Mouse (Mus musculus): ENCODE measurements around the gene Stard13.

DNA sequence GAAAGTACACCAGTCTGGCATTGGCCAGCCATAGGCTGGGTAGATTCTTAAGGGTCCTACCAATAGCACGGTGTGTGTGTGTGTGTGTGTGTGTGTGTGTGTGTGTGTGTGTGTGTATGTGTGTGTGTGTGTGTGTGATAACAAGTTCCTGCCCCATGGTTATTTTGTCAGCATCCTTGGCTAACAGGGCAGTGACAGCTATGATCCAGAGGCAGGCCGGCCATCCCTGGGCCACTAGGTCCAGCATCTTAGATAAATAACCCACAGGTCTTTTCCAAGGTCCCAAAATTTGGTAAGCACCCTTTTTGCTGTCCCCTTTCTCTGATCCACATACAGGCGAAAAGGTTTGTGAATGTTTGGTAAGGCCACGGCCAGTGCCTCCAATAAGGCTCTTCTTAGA lies 231.6 kb downstream of the Stard13 start:
- TF ChIP-seq CTCF (IDR thresholded peaks at IDR 0.05; ENCODE audit: low read depth, low read length) (no peak), POLR2A (IDR thresholded peaks at IDR 0.05; ENCODE audit: extremely low read depth, insufficient read depth, low read length) (no peak)
